Mouse (Mus musculus): Measurements from ENCODE around the gene Amotl2. TPM values are rescaled to one million over a fixed set of nuclear protein-coding genes. Genes with fewer than 3 reads are reported as not detected.
A peak's percentile ranks its signal among the peaks of the same experiment; 100 is the strongest.
"Not testable (repeated sequence)": the region's sequence is repeated elsewhere in the genome, so short reads cannot be mapped to it uniquely, and the experiment has no call there.

The Amotl2 gene
- total RNA-seq, 2 experiments from 2014 or later: 56.4 to 59.5 TPM

DNA sequence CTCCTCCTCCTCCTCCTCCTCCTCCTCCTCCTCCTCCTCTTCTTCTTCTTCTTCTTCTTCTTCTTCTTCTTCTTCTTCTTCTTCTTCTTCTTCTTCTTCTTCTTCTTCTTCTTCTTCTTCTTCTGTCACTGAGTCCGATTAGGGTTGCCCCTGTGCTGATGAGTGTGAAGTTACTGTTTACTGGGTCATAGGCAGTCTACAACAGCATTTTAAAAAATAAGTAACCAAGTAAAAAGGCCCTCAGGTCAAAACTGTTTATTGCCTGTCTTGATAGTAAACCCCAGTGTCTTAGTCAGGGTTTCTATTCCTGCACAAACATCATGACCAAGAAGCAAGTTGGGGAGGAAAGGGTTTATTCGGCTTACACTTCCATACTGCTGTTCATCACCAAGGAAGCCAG is 48.1 kb downstream of the Amotl2 start:
- intact Hi-C loops (cut with DNase I); DNase-seq (ENCODE audit: low spot score): not testable (repeated sequence)

DNA sequence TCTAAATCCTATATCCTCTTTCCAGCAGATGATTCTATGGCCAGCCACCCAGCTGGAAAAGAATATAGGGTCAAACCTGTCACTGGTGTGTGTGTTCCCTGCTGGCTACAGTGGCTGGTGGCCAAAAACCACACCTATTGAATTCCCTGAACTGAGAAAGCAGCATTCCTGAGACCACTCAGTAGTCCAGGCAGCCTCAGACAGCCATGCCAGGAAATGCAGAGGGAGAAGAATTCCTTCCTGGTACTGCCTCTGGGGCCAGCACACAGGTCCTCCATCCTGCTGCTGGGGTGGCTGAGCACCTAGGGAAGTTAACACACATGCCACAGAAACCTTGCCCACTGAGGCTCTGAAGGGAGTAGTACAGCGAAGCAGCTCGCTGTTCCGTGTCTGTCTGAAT is 50.3 kb downstream of the Amotl2 start:
- intact Hi-C loops (cut with DNase I): no loop called here
- DNase-seq (ENCODE audit: low spot score): no peak

DNA sequence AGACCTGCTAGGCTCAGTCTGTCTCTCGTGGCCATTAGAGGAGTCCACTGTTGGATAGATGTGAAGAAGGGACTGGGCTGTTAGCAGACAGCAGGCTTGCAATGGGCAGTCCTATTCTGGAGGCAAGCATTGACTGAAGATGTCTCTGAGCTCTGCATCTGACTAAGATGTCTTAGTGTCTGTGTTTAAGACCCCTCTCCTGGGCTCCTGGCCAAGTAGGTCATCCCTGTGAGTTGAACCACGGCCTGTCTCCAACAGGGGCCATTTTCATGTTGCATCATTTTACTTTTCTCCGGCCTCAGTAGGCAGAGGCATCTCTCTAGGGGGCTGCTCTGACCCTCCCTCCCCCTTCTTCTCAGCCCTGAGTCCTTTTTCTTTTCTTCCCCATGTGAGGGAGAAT is 52.8 kb downstream of the Amotl2 start:
- DNase-seq (ENCODE audit: low spot score): no peak
- intact Hi-C loops (cut with DNase I): no loop called here

- intact Hi-C loops (cut with DNase I): no loop called here
- no peak for DNase-seq (ENCODE audit: low spot score)
These were observed 53.7 kb downstream of the Amotl2 start for GRCm38 (mm10) chr9:102770190-102770589.

GRCm38 (mm10) chr9:102771308-102771895 is 54.9 kb downstream of the Amotl2 start:
- intact Hi-C loops (cut with DNase I): no loop called here
- DNase-seq (ENCODE audit: low spot score): no peak

GRCm38 (mm10) chr9:102777631-102778591 is 61.4 kb downstream of the Amotl2 start:
- intact Hi-C loops (cut with DNase I): loop anchor here (2.0 kb wide), 2 partner anchors 17 to 51 kb away; no protein-coding TSS in a partner anchor
- DNase-seq (ENCODE audit: low spot score): peak; percentile 73

GRCm38 (mm10) chr9:102779493-102779892 is 63.0 kb downstream of the Amotl2 start:
- intact Hi-C loops (cut with DNase I): loop anchor here (1.0 to 2.0 kb wide), 2 partner anchors 53 to 62 kb away; no protein-coding TSS in a partner anchor
- peak; percentile 96 for DNase-seq (ENCODE audit: low spot score)

Other genes with a start within 250 kb of the Amotl2 start
- gene Ky, start 210.9 kb upstream of the Amotl2 start, total RNA-seq (2021): 10 to 100 TPM; 13.2 to 26.4 TPM
- gene Anapc13, start 90.4 kb upstream of the Amotl2 start, total RNA-seq (2021): 100 to 1,000 TPM; 309 to 316 TPM
- gene Cep63, start 90.1 kb upstream of the Amotl2 start, total RNA-seq (2021): 10 to 100 TPM; 44.2 to 46.0 TPM
- gene Ryk, start 118.2 kb downstream of the Amotl2 start, total RNA-seq (2021): 10 to 100 TPM; 39.4 to 41.8 TPM

All from heart, postnatal 25 days (tissue).